Mouse (Mus musculus): ENCODE measurements around the gene Aars2.

DNA sequence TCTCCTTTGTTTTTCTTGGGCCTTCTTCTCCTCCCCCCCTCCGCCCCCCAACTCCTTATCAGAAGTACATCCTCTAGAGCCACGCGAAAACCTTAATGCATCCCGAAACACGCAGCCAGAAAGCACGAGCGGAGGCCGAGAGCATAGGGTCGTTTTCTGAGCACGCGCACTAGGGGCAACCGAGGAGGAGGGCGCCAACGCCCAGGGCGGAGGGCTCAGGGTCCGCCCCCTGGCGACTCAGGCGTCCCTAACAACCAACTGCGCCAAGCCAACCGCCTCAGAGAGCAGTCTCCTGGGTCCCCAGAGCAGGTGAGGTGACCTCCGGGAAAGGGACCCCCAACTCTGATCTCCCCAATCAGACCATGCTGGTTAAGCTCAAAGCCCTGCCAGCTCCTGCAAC lies 16.6 kb downstream of the Aars2 start, which contains the start of gene Tcte1:
- TF ChIP-seq CTCF (IDR thresholded peaks at IDR 0.05; ENCODE audit: low read depth) (no peak), EP300 (IDR thresholded peaks at IDR 0.05; ENCODE audit: low read depth) (no peak)
